Mouse (Mus musculus): ENCODE results near the gene Yars. TPM values are rescaled to one million over a fixed set of nuclear protein-coding genes. Genes with fewer than 3 reads are reported as not detected.

Gene Yars
- polyA plus RNA-seq, 1 experiment from 2014 or later, result 98.9 TPM

GRCm38 (mm10) chr4:129151276-129151811 lies 38.2 kb upstream of the Yars start:
- H3K27ac ChIP-seq, result no peak overlapping the region
- H3K36me3 ChIP-seq, result peaks cover 91% of the 10 kb centered on the region
- no peaks in the 10 kb centered on the region for H3K27me3 ChIP-seq (ENCODE audit: low read depth, poor library complexity, severe bottlenecking)
- 88% methylated on average over 4 of the region's 4 CpGs for WGBS
- H3K4me1 ChIP-seq, result no peaks in the 10 kb centered on the region
- no peak overlapping the region for H3K4me3 ChIP-seq
- H3K9me3 ChIP-seq (replicated peaks), result no peaks in the 10 kb centered on the region
- DNase-seq (ENCODE audit: low spot score), result no peak

GRCm38 (mm10) chr4:129157541-129157940 lies 32.0 kb upstream of the Yars start:
- Histone ChIP-seq H3K9me3 (replicated peaks) (no peaks in the 10 kb centered on the region), H3K4me1 (no peaks in the 10 kb centered on the region), H3K4me3 (no peak overlapping the region), H3K27me3 (ENCODE audit: low read depth, poor library complexity, severe bottlenecking) (no peaks in the 10 kb centered on the region), H3K36me3 (peaks cover 89% of the 10 kb centered on the region), H3K27ac (no peak overlapping the region)
- DNase-seq (ENCODE audit: low spot score), result peak; percentile 9
- WGBS, result 94% methylated on average over 5 of the region's 5 CpGs

- 78% methylated on average over 3 of the region's 3 CpGs for WGBS
- no peak for DNase-seq (ENCODE audit: low spot score)
- peaks cover 88% of the 10 kb centered on the region for H3K36me3 ChIP-seq
Measured at GRCm38 (mm10) chr4:129158549-129158948, 31.0 kb upstream of the Yars start.

GRCm38 (mm10) chr4:129161076-129161475 lies 28.5 kb upstream of the Yars start:
- Histone ChIP-seq H3K27me3 (ENCODE audit: low read depth, poor library complexity, severe bottlenecking) (no peaks in the 10 kb centered on the region), H3K9me3 (replicated peaks) (no peaks in the 10 kb centered on the region), H3K4me3 (no peak overlapping the region), H3K27ac (no peak overlapping the region), H3K4me1 (no peaks in the 10 kb centered on the region), H3K36me3 (peaks cover 90% of the 10 kb centered on the region)
- 100% methylated on average over 1 of the region's 1 CpGs for WGBS
- no peak for DNase-seq (ENCODE audit: low spot score)

More at GRCm38 (mm10) chr4:129158549-129158948, 31.0 kb upstream of the Yars start:
- Histone ChIP-seq H3K4me1 (no peaks in the 10 kb centered on the region), H3K27me3 (ENCODE audit: low read depth, poor library complexity, severe bottlenecking) (no peaks in the 10 kb centered on the region), H3K4me3 (no peak overlapping the region), H3K27ac (no peak overlapping the region), H3K9me3 (replicated peaks) (no peaks in the 10 kb centered on the region)

- Histone ChIP-seq H3K4me1 (no peaks in the 10 kb centered on the region), H3K27ac (no peak overlapping the region), H3K36me3 (peaks cover 89% of the 10 kb centered on the region), H3K9me3 (replicated peaks) (no peaks in the 10 kb centered on the region), H3K4me3 (no peak overlapping the region), H3K27me3 (ENCODE audit: low read depth, poor library complexity, severe bottlenecking) (no peaks in the 10 kb centered on the region)
- WGBS, result 92% methylated on average over 4 of the region's 4 CpGs
- DNase-seq (ENCODE audit: low spot score), result no peak
Measured at GRCm38 (mm10) chr4:129161581-129162255, 27.8 kb upstream of the Yars start.

- Histone ChIP-seq H3K27me3 (ENCODE audit: low read depth, poor library complexity, severe bottlenecking) (no peaks in the 10 kb centered on the region), H3K36me3 (peaks cover 95% of the 10 kb centered on the region)
- 62% methylated on average over 1 of the region's 1 CpGs for WGBS
Measured at GRCm38 (mm10) chr4:129172529-129172928, 17.0 kb upstream of the Yars start.

GRCm38 (mm10) chr4:129179560-129179959 lies 10.0 kb upstream of the Yars start:
- Histone ChIP-seq H3K27ac (no peak overlapping the region), H3K9me3 (replicated peaks) (no peaks in the 10 kb centered on the region), H3K27me3 (ENCODE audit: low read depth, poor library complexity, severe bottlenecking) (no peaks in the 10 kb centered on the region), H3K36me3 (peaks cover 91% of the 10 kb centered on the region), H3K4me1 (no peaks in the 10 kb centered on the region), H3K4me3 (no peak overlapping the region)
- DNase-seq (ENCODE audit: low spot score), result no peak
- 90% methylated on average over 1 of the region's 1 CpGs for WGBS

More at GRCm38 (mm10) chr4:129172529-129172928, 17.0 kb upstream of the Yars start:
- Histone ChIP-seq H3K4me3 (no peak overlapping the region), H3K27ac (no peak overlapping the region), H3K4me1 (no peaks in the 10 kb centered on the region), H3K9me3 (replicated peaks) (no peaks in the 10 kb centered on the region)
- DNase-seq (ENCODE audit: low spot score), result no peak

- no peak for DNase-seq (ENCODE audit: low spot score)
- WGBS, result 45% methylated on average over 5 of the region's 5 CpGs
Measured at GRCm38 (mm10) chr4:129188041-129188659, 1.4 kb upstream of the Yars start.

GRCm38 (mm10) chr4:129188803-129189541 lies 588 bp upstream of the Yars start:
- H3K4me1 ChIP-seq, result peaks cover 25% of the 10 kb centered on the region
- H3K27me3 ChIP-seq (ENCODE audit: low read depth, poor library complexity, severe bottlenecking), result no peaks in the 10 kb centered on the region
- H3K27ac ChIP-seq, result peak overlapping the region; percentile 98
- H3K9me3 ChIP-seq (replicated peaks), result no peaks in the 10 kb centered on the region
- no peak for DNase-seq (ENCODE audit: low spot score)
- WGBS, result under 1% methylated on average over 71 of the region's 74 CpGs
- peaks cover 23% of the 10 kb centered on the region for H3K36me3 ChIP-seq
- H3K4me3 ChIP-seq, result peak overlapping the region; percentile 99

More at GRCm38 (mm10) chr4:129188041-129188659, 1.4 kb upstream of the Yars start:
- H3K36me3 ChIP-seq, result peaks cover 21% of the 10 kb centered on the region
- H3K27me3 ChIP-seq (ENCODE audit: low read depth, poor library complexity, severe bottlenecking), result no peaks in the 10 kb centered on the region
- peaks cover 25% of the 10 kb centered on the region for H3K4me1 ChIP-seq
- H3K9me3 ChIP-seq (replicated peaks), result no peaks in the 10 kb centered on the region
- peak overlapping the region; percentile 99 for H3K4me3 ChIP-seq
- peak overlapping the region; percentile 98 for H3K27ac ChIP-seq

- Histone ChIP-seq H3K4me1 (peaks cover 25% of the 10 kb centered on the region), H3K27ac (peak overlapping the region; percentile 89), H3K36me3 (peaks cover 30% of the 10 kb centered on the region), H3K9me3 (replicated peaks) (no peaks in the 10 kb centered on the region), H3K27me3 (ENCODE audit: low read depth, poor library complexity, severe bottlenecking) (no peaks in the 10 kb centered on the region), H3K4me3 (peak overlapping the region; percentile 99)
- 5% methylated on average over 12 of the region's 12 CpGs for WGBS
- peak; percentile 43 for DNase-seq (ENCODE audit: low spot score)
Measured at GRCm38 (mm10) chr4:129190538-129190937, 978 bp downstream of the Yars start.

- Histone ChIP-seq H3K4me1 (peaks cover 25% of the 10 kb centered on the region), H3K9me3 (replicated peaks) (no peaks in the 10 kb centered on the region), H3K4me3 (peak overlapping the region; percentile 14; the same call in 1 of the 2 replicates), H3K36me3 (peaks cover 40% of the 10 kb centered on the region), H3K27me3 (ENCODE audit: low read depth, poor library complexity, severe bottlenecking) (no peaks in the 10 kb centered on the region), H3K27ac (no peak overlapping the region)
- DNase-seq (ENCODE audit: low spot score), result no peak
- WGBS, result 76% methylated on average over 5 of the region's 5 CpGs
Measured at GRCm38 (mm10) chr4:129191691-129192090, 2.1 kb downstream of the Yars start.

- Histone ChIP-seq H3K36me3 (peaks cover 63% of the 10 kb centered on the region), H3K9me3 (replicated peaks) (no peaks in the 10 kb centered on the region), H3K4me3 (no peak overlapping the region), H3K4me1 (peaks cover 18% of the 10 kb centered on the region), H3K27ac (no peak overlapping the region), H3K27me3 (ENCODE audit: low read depth, poor library complexity, severe bottlenecking) (no peaks in the 10 kb centered on the region)
- DNase-seq (ENCODE audit: low spot score), result no peak
- 89% methylated on average over 1 of the region's 1 CpGs for WGBS
Measured at GRCm38 (mm10) chr4:129194280-129194679, 4.7 kb downstream of the Yars start.

GRCm38 (mm10) chr4:129197514-129197913 lies 8.0 kb downstream of the Yars start:
- Histone ChIP-seq H3K9me3 (replicated peaks) (no peaks in the 10 kb centered on the region), H3K36me3 (peaks cover 91% of the 10 kb centered on the region), H3K4me1 (no peaks in the 10 kb centered on the region), H3K4me3 (no peak overlapping the region), H3K27ac (no peak overlapping the region), H3K27me3 (ENCODE audit: low read depth, poor library complexity, severe bottlenecking) (no peaks in the 10 kb centered on the region)
- WGBS, result 96% methylated on average over 6 of the region's 6 CpGs
- no peak for DNase-seq (ENCODE audit: low spot score)
